Mouse (Mus musculus): Measurements from ENCODE around the gene Iltifb. TPM values are rescaled to one million over a fixed set of nuclear protein-coding genes. Genes with fewer than 3 reads are reported as not detected.
"Not testable (repeated sequence)": the region's sequence is repeated elsewhere in the genome, so short reads cannot be mapped to it uniquely, and the experiment has no call there.

Iltifb gene
- not detected for polyA plus RNA-seq (2021)

DNA sequence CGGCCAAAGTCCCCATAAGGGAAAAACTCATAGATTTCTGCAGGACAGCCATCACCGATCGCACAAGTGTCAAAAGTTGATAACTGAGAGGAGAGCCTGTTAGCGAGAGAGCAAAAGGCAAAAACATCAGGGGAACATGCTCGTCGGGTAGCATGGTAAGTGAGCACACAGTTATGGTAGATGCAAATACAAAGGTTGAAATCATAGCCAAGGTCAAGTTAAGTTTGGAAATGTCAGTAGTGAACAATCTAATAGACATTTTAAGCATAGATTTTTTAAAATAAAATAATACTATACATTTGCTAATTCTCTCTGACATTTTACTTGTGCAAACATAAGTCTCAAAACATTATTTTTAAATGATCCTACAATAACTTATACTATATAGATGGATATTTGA is at the start of gene Iltifb:
TSS of gene Iltifb (minus strand) at position 101 of the 400 bp plus-strand sequence.
- DNase-seq (ENCODE audit: low read depth, low spot score) (no peak), ATAC-seq (no peak)
- H3K27me3 ChIP-seq, result no peaks in the 10 kb centered on the region
- TF ChIP-seq CTCF (IDR thresholded peaks at IDR 0.05), result no peak
- ChIA-PET POLR2A (no interaction called here), CTCF (no interaction called here)
- in situ Hi-C loops (cut with MboI; ENCODE audit: low pct_unique_long_range_greater_than_20kb), result no loop called here

GRCm38 (mm10) chr10:118343155-118343554 is 48.3 kb upstream of the Iltifb start, which contains the start of gene Gm9046:
Gene Gm9046, minus strand, starts transcription at chr10:118343255.
- H3K27me3 ChIP-seq; in situ Hi-C loops (cut with MboI; ENCODE audit: low pct_unique_long_range_greater_than_20kb); ATAC-seq; CTCF ChIA-PET; DNase-seq (ENCODE audit: low read depth, low spot score); POLR2A ChIA-PET: not testable (repeated sequence)

GRCm38 (mm10) chr10:118337731-118338130 is 42.9 kb upstream of the Iltifb start, which contains the start of gene Gm9045:
Gene Gm9045, minus strand, starts transcription at chr10:118337831.
- ATAC-seq; POLR2A ChIA-PET; CTCF ChIA-PET; DNase-seq (ENCODE audit: low read depth, low spot score); H3K27me3 ChIP-seq; in situ Hi-C loops (cut with MboI; ENCODE audit: low pct_unique_long_range_greater_than_20kb): not testable (repeated sequence)

DNA sequence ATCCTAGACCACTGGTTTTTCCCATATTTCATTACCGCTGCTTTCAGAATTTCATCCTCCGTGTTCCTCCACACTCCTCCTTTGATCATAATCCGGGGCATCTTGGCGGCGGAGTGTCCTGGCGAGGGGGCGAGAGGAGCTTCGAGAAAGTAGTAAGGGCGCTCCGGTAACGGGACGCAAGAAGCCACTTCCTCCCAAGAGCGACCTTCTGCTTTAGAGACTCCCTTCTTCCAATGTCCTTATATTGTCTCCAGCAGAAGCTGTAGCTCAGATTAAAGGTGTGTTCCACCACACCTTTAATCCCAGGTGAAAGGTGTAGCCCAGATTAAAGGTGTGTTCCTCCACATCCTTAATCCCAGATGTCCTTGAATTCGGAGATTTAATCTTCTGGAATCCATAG is 37.5 kb upstream of the Iltifb start, which contains the start of gene Gm9044:
TSS of gene Gm9044 (minus strand) at position 101 of the 400 bp plus-strand sequence.
- in situ Hi-C loops (cut with MboI; ENCODE audit: low pct_unique_long_range_greater_than_20kb); CTCF ChIA-PET; ATAC-seq; H3K27me3 ChIP-seq; POLR2A ChIA-PET; DNase-seq (ENCODE audit: low read depth, low spot score): not testable (repeated sequence)

GRCm38 (mm10) chr10:118326869-118327268 is 32.0 kb upstream of the Iltifb start, which contains the start of gene Gm9040:
Gene Gm9040, minus strand, starts transcription at chr10:118326969.
- in situ Hi-C loops (cut with MboI; ENCODE audit: low pct_unique_long_range_greater_than_20kb); ATAC-seq; CTCF ChIA-PET; POLR2A ChIA-PET; H3K27me3 ChIP-seq; DNase-seq (ENCODE audit: low read depth, low spot score): not testable (repeated sequence)

GRCm38 (mm10) chr10:118319024-118319423 is 24.2 kb upstream of the Iltifb start:
- no peaks in the 10 kb centered on the region for H3K27me3 ChIP-seq
- CTCF ChIA-PET, result no interaction called here
- POLR2A ChIA-PET, result no interaction called here
- ATAC-seq (no peak), DNase-seq (ENCODE audit: low read depth, low spot score) (no peak)
- no peak for TF ChIP-seq CTCF (IDR thresholded peaks at IDR 0.05)
- in situ Hi-C loops (cut with MboI; ENCODE audit: low pct_unique_long_range_greater_than_20kb), result no loop called here

- ATAC-seq; POLR2A ChIA-PET; DNase-seq (ENCODE audit: low read depth, low spot score); H3K27me3 ChIP-seq; CTCF ChIA-PET; in situ Hi-C loops (cut with MboI; ENCODE audit: low pct_unique_long_range_greater_than_20kb): not testable (repeated sequence)
Measured at GRCm38 (mm10) chr10:118302133-118302532, 7.3 kb upstream of the Iltifb start.

DNA sequence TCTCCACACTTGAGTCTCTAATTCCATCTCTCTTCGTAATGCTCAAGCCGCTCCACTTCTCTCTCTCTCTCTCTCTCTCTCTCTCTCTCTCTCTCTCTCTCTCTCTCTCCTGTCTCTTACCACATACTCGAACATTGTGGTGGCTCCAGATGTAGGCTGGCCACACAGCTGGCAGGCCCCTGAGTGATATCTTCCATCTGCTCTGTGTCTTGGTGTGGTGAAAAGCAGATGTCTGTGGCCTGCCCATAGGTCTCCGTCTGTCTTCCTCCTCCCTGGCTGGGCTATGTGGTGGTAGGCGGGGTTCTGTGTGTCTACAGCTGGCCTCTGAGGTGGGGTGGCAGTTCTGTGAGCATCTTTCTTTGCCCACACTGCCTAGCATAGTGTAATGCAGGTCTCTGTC is 11.8 kb downstream of the Iltifb start:
- ATAC-seq; H3K27me3 ChIP-seq; DNase-seq (ENCODE audit: low read depth, low spot score); POLR2A ChIA-PET; CTCF ChIA-PET; in situ Hi-C loops (cut with MboI; ENCODE audit: low pct_unique_long_range_greater_than_20kb): not testable (repeated sequence)

DNA sequence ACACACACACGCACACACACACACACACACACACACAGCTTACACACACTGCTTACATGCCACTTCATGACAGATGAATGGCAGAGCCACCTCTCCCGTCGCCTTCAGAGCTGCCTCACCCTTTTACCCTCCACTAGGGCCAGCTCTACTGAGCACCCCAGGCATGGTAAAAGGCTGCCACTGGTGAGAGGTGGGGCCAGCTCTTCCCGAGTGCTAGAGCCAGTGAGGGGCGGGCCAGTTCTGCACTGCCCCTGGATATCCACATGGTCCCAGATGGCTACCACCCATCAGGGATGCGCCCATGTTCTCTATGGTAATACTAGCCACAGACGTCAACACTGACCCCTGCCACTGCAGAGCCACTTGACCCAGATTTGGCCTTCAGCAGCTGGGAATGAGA is 12.3 kb downstream of the Iltifb start:
- DNase-seq (ENCODE audit: low read depth, low spot score); CTCF ChIA-PET; POLR2A ChIA-PET; H3K27me3 ChIP-seq; in situ Hi-C loops (cut with MboI; ENCODE audit: low pct_unique_long_range_greater_than_20kb); ATAC-seq: not testable (repeated sequence)

DNA sequence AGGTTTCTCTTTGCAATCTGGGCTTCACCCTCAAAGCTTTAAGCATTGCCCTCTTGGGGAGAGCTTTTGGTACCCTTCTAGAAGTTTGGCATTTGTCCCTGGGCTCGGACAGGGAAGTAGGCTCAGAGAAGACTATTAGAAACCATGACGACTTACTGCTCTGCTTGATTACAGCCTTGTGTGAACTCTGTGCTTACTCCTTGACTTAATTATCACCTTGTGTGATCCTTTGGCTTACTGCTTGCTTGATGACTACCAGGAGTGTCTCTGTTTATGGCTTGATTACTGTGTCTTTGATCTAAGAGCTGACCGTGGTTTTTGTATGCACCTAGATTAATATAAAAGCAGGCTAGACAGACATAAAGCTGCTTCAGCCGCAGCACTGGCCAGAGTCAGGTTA is 16.8 kb downstream of the Iltifb start:
- in situ Hi-C loops (cut with MboI; ENCODE audit: low pct_unique_long_range_greater_than_20kb); H3K27me3 ChIP-seq; DNase-seq (ENCODE audit: low read depth, low spot score); CTCF ChIA-PET; ATAC-seq; POLR2A ChIA-PET: not testable (repeated sequence)

DNA sequence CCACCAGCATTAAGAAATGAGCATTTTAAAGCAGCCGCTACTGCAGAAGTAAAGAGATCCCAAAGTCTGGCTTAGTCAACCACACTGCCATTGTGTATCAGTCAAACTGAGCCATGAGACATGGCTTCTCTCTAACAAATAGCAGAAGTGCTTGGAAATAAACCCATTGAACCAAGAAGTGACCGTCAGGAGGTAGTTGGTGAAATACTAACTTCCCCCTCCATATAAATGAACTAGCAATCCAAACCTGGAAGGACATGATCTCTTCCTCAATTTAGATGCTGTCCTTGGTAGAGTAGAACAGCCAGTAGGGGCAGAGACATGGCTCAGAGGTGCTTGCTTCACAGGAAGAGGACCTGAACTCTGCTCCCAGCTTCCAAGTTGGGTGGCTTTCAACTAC is 23.4 kb downstream of the Iltifb start:
- ATAC-seq; POLR2A ChIA-PET; in situ Hi-C loops (cut with MboI; ENCODE audit: low pct_unique_long_range_greater_than_20kb); CTCF ChIA-PET; DNase-seq (ENCODE audit: low read depth, low spot score); H3K27me3 ChIP-seq: not testable (repeated sequence)

GRCm38 (mm10) chr10:118268812-118269211 is 26.0 kb downstream of the Iltifb start:
- ATAC-seq, result not testable (repeated sequence)

DNA sequence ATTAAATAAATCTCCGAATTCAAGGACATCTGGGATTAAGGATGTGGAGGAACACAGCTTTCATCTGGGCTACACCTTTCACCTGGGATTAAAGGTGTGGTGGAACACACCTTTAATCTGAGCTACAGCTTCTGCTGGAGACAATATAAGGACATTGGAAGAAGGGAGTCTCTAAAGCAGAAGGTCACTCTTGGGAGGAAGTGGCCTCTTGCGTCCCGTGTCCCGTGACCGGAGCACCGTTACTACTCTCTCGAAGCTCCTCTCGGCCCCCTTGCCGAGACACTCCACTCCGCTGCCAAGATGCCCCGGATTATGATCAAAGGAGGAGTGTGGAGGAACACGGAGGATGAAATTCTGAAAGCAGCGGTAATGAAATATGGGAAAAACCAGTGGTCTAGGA is 36.5 kb downstream of the Iltifb start, which contains the start of gene Gm32802:
TSS of gene Gm32802 (plus strand) at position 301 of the 400 bp plus-strand sequence.
- in situ Hi-C loops (cut with MboI; ENCODE audit: low pct_unique_long_range_greater_than_20kb); DNase-seq (ENCODE audit: low read depth, low spot score); POLR2A ChIA-PET; H3K27me3 ChIP-seq; CTCF ChIA-PET; ATAC-seq: not testable (repeated sequence)

More at GRCm38 (mm10) chr10:118268812-118269211, 26.0 kb downstream of the Iltifb start:
- POLR2A ChIA-PET; CTCF ChIA-PET; in situ Hi-C loops (cut with MboI; ENCODE audit: low pct_unique_long_range_greater_than_20kb); H3K27me3 ChIP-seq; DNase-seq (ENCODE audit: low read depth, low spot score): not testable (repeated sequence)
